Mouse (Mus musculus) splenic B cell, adult 2 months (primary cell): ENCODE data around the gene Supt20.
"Not testable (repeated sequence)": the region's sequence is repeated elsewhere in the genome, so short reads cannot be mapped to it uniquely, and the experiment has no call there.

Source experiments
- DNase-seq: peaks from one replicate; pipeline ENCODE4 v3.0.0-alpha.2; 2011; ENCODE audit warnings: low read depth, low spot score
- H3K27me3 ChIP-seq: 2 replicates; pipeline ENCODE4 v1.6.1; 2012; ENCODE audit warnings: mild to moderate bottlenecking, low read length, moderate library complexity, mixed read lengths; ENCODE audit not compliant: control insufficient read depth, poor library complexity, insufficient read depth, severe bottlenecking
- H3K36me3 ChIP-seq: 2 replicates; pipeline ENCODE4 v1.6.1; 2012; ENCODE audit warnings: mild to moderate bottlenecking, low read length, moderate library complexity, mixed read lengths; ENCODE audit not compliant: control insufficient read depth, poor library complexity, insufficient read depth, severe bottlenecking

Gene Supt20

GRCm38 (mm10) chr3:54676818-54677217 lies 15.8 kb upstream of the Supt20 start:
- no peaks in the 10 kb centered on the region; the same call in 1 of the 2 replicates for H3K27me3 ChIP-seq
- H3K36me3 ChIP-seq: no peaks in the 10 kb centered on the region
- DNase-seq: no peak

- Histone ChIP-seq H3K36me3 (no peaks in the 10 kb centered on the region), H3K27me3 (no peaks in the 10 kb centered on the region; the same call in 1 of the 2 replicates)
- no peak for DNase-seq
These were observed 11.1 kb upstream of the Supt20 start for GRCm38 (mm10) chr3:54681310-54682204.

DNA sequence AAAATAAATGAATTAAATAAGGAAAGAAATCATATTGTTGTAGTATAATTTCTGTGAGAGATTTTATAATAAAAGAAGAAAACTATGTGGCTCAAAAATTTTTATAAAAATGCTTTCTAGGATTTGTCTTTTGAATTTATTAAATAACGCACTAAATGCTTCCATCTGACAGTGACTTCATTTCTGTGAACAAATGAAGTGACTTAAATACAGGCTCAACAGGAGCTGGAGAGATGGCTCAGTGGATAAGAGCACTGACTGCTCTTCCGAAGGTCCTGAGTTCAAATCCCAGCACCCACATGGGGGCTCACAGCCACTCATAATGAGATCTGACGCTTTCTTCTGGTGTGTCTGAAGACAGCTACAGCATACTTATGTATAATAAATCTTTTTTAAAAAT lies 7.4 kb upstream of the Supt20 start:
- Histone ChIP-seq H3K36me3 (no peaks in the 10 kb centered on the region), H3K27me3 (no peaks in the 10 kb centered on the region)
- no peak for DNase-seq

GRCm38 (mm10) chr3:54687245-54687644 lies 5.4 kb upstream of the Supt20 start:
- DNase-seq: no peak
- no peaks in the 10 kb centered on the region for H3K36me3 ChIP-seq

GRCm38 (mm10) chr3:54689091-54689490 lies 3.5 kb upstream of the Supt20 start:
- peak; percentile 47 for DNase-seq
- Histone ChIP-seq H3K36me3 (no peaks in the 10 kb centered on the region), H3K27me3 (no peaks in the 10 kb centered on the region)

More at GRCm38 (mm10) chr3:54687245-54687644, 5.4 kb upstream of the Supt20 start:
- H3K27me3 ChIP-seq: no peaks in the 10 kb centered on the region

DNA sequence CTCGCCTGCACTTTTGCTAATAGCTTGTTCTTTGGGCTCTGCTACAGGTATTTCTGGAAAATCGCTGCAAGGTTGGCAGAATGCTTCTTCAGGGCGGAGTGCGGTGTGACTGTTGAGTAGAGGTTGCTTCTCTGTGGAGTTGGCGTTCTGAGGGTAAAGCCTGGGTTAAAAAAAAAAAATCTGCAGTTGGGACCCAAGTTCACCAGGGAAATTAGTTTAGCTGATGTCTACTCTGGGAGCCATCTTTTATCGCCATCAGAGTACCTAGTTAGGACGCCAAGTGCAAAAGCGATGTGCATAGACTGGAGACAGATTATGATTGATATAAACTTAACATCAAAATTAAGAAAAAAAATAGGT lies 429 bp downstream of the Supt20 start:
- H3K36me3 ChIP-seq: peaks cover 9% of the 10 kb centered on the region; the same call in 1 of the 2 replicates
- DNase-seq: no peak
- H3K27me3 ChIP-seq: no peaks in the 10 kb centered on the region

GRCm38 (mm10) chr3:54699759-54700301 lies 7.2 kb downstream of the Supt20 start:
- peaks cover 17% of the 10 kb centered on the region; the same call in 1 of the 2 replicates for H3K36me3 ChIP-seq
- no peak for DNase-seq
- H3K27me3 ChIP-seq: no peaks in the 10 kb centered on the region

GRCm38 (mm10) chr3:54704106-54704505 lies 11.5 kb downstream of the Supt20 start:
- DNase-seq, H3K27me3 ChIP-seq: not testable (repeated sequence)

DNA sequence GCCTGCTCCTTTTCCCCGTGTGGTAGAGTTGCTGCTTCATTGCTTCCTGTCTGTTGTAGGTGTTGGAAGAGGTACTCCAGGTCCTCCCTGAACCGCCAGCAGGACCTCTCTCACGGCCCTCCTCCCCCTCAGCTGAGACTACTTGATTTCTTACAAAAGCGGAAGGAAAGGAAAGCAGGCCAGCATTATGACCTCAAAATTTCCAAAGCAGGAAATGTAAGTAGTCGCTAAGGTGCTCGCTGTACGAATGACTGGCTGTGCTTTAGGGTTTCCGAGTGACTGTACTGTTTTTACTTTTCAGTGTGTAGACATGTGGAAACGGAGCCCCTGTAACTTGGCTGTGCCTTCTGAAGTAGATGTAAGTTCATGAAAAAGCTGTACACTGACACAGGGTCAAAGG lies 16.4 kb downstream of the Supt20 start:
- H3K27me3 ChIP-seq: no peaks in the 10 kb centered on the region
- peaks cover 17% of the 10 kb centered on the region for H3K36me3 ChIP-seq
- DNase-seq: peak; percentile 80

More at GRCm38 (mm10) chr3:54704106-54704505, 11.5 kb downstream of the Supt20 start:
- peaks cover 11% of the 10 kb centered on the region; the same call in 1 of the 2 replicates for H3K36me3 ChIP-seq

- Histone ChIP-seq H3K27me3 (no peaks in the 10 kb centered on the region), H3K36me3 (peaks cover 30% of the 10 kb centered on the region)
- no peak for DNase-seq
These were observed 21.6 kb downstream of the Supt20 start, which contains the start of gene Gm21958 for GRCm38 (mm10) chr3:54714253-54714652. TSS of gene Gm21958 (minus strand) at chr3:54714353.

DNA sequence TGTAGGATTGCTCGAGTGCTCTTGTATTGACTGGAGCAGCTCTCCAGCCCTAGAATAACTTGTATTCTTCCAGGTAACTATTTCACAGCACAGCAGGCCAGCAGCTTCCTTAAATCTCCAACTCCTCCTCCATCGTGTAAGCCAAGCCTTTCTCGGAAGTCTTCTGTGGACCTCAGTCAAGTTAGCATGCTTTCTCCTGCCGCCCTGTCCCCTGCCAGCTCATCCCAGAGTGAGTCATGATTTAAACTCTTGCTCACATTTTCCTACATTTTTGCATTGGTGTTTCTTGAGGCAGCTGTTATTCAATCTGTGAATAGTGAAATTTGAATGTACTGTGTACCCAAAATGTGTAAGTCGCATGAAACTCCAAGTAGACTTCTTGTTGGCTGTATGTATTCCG lies 22.9 kb downstream of the Supt20 start:
- DNase-seq: no peak
- no peaks in the 10 kb centered on the region for H3K27me3 ChIP-seq
- peaks cover 27% of the 10 kb centered on the region for H3K36me3 ChIP-seq

- no peak for DNase-seq
- peaks cover 23% of the 10 kb centered on the region for H3K36me3 ChIP-seq
- H3K27me3 ChIP-seq: no peaks in the 10 kb centered on the region
These were observed 24.7 kb downstream of the Supt20 start for GRCm38 (mm10) chr3:54717348-54717747.

DNA sequence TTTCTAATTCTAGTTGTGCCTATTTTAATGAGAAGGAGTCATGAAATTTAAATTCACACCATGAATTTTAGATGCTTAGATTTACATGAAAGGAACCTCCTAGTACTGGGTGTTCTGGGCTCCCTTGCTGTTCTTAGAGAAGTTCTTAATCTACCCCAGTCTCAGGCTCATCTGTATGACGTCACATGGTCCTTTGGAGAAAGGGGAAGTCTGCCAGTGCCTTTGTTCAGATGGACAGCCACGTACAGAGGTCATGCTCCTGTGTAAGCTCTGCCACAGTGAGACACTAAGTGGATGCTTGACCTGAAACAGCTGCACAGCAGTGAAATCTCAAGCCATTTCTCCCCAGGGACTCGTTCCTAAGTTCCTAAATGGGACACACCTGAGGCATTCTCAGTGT lies 26.3 kb downstream of the Supt20 start:
- DNase-seq: peak; percentile 46
- no peaks in the 10 kb centered on the region for H3K27me3 ChIP-seq

GRCm38 (mm10) chr3:54723741-54724500 lies 31.3 kb downstream of the Supt20 start:
- Histone ChIP-seq H3K27me3 (no peaks in the 10 kb centered on the region), H3K36me3 (peaks cover 4% of the 10 kb centered on the region)
- DNase-seq: peak; percentile 74

More for the DNA sequence above, 26.3 kb downstream of the Supt20 start:
- H3K36me3 ChIP-seq: peaks cover 18% of the 10 kb centered on the region

- Histone ChIP-seq H3K27me3 (no peaks in the 10 kb centered on the region), H3K36me3 (peaks cover 7% of the 10 kb centered on the region)
- no peak for DNase-seq
These were observed 32.7 kb downstream of the Supt20 start for GRCm38 (mm10) chr3:54725344-54725743.
